Mouse (Mus musculus) ES-Bruce4 (cell line): ENCODE data around the gene Adamts7. TPM values are rescaled to one million over a fixed set of nuclear protein-coding genes. Genes with fewer than 3 reads are reported as not detected.

Source experiments
- H3K27ac ChIP-seq: 2 replicates; pipeline ENCODE4 v1.5.1; 2012; ENCODE audit warnings: low read length, inconsistent platforms; ENCODE audit not compliant: insufficient read depth
- H3K27me3 ChIP-seq: 2 replicates; pipeline ENCODE4 v1.6.1; 2012; ENCODE audit warnings: mild to moderate bottlenecking, low read length, inconsistent platforms; ENCODE audit not compliant: control insufficient read depth, poor library complexity, insufficient read depth, severe bottlenecking
- H3K36me3 ChIP-seq: 2 replicates; pipeline ENCODE4 v1.6.1; 2012; ENCODE audit warnings: inconsistent platforms, mild to moderate bottlenecking, low read length, moderate library complexity; ENCODE audit not compliant: control insufficient read depth, poor library complexity, insufficient read depth, severe bottlenecking
- H3K4me1 ChIP-seq: one replicate; pipeline ENCODE4 v1.8.1; 2011; ENCODE audit warnings: low read length; ENCODE audit not compliant: control insufficient read depth, insufficient read depth
- H3K4me3 ChIP-seq: 2 replicates; pipeline ENCODE4 v1.5.1; 2011; ENCODE audit warnings: low read depth, mild to moderate bottlenecking, low read length
- H3K9ac ChIP-seq: 2 replicates; pipeline ENCODE4 v1.6.1; 2012; ENCODE audit warnings: low read depth, mild to moderate bottlenecking, inconsistent platforms; ENCODE audit not compliant: poor library complexity, severe bottlenecking
- H3K9me3 ChIP-seq: replicated peaks from 2 replicates; pipeline ENCODE4 v1.6.1; 2012; ENCODE audit warnings: mild to moderate bottlenecking, low read length, inconsistent platforms; ENCODE audit not compliant: control insufficient read depth, poor library complexity, insufficient read depth, severe bottlenecking
- CTCF ChIP-seq: IDR thresholded peaks from one replicate; pipeline ENCODE4 v1.8.1; 2011; ENCODE audit warnings: low read depth, low read length
- EP300 ChIP-seq: IDR thresholded peaks from 2 replicates; pipeline ENCODE4 v1.6.1; 2011; ENCODE audit warnings: low read depth, low read length; ENCODE audit not compliant: insufficient read depth
- POLR2A ChIP-seq: IDR thresholded peaks from one replicate; pipeline ENCODE4 v1.8.1; 2011; ENCODE audit warnings: low read length; ENCODE audit not compliant: insufficient read depth
- polyA plus RNA-seq: library from polyadenylated mRNA; stranded (reverse); fragments of >200 nt; gene quantifications from 2 replicates; pipeline ENCODE4 v1.2.4, GENCODE M21; 2011; ENCODE audit warnings: low read depth; ENCODE audit not compliant: missing spikeins, insufficient read depth, insufficient read length

Adamts7 gene
- polyA plus RNA-seq, 1 experiment = 4.2 TPM

DNA sequence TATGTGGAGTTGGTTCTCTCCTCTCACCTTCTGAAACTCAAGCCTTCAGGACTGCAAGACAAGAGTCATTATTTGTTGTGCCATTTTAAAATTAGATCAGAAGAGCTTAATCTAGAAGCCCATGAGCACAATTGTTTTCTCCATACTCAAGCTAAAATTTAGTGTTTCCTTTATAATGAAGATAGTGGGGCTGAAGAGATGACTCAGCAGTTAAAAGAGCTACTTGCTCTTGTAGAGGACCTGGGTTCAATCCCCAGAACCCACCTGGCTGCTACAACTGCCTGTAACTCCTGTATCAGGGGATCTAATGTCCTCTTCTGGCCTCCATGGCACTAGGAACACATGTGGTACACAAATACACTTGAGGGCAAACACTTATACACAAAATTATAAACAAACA is 45.6 kb upstream of the Adamts7 start:
- TF ChIP-seq EP300 = no peak
- TF ChIP-seq POLR2A = no peak
- TF ChIP-seq CTCF = no peak

DNA sequence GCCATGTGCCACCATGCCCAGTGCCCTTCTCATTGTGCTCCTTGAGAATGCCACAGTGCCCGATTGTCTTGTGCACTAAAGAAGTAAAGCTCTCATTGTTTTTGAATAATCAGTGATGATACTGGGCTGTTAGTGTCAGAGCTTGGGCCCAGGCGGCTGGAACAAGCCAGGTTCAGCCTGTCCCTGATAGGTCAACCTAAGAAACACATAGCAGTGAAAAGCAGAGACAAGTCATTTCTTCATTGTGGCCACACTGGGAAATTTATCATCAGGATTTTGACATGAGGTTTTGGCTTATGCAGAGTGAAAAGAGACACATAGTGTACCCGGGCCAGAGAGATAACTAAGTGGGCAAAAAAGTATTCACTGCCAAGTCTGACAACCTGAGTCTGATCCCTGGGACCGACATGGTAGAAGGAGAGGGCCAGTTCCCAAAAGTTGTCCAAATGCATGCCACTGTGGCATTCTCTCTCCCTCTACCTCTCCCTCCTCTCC is 40.6 kb upstream of the Adamts7 start:
- H3K4me1 ChIP-seq = no peaks in the 10 kb centered on the region
- H3K9ac ChIP-seq = no peak overlapping the region
- no peaks in the 10 kb centered on the region for H3K9me3 ChIP-seq
- no peaks in the 10 kb centered on the region for H3K27me3 ChIP-seq
- TF ChIP-seq CTCF (no peak), EP300 (no peak), POLR2A (no peak)
- H3K4me3 ChIP-seq = no peak overlapping the region
- H3K27ac ChIP-seq = no peak overlapping the region
- no peaks in the 10 kb centered on the region for H3K36me3 ChIP-seq

More for the DNA sequence above, 45.6 kb upstream of the Adamts7 start:
- Histone ChIP-seq H3K36me3 (no peaks in the 10 kb centered on the region), H3K4me3 (no peak overlapping the region), H3K4me1 (no peaks in the 10 kb centered on the region), H3K27ac (no peak overlapping the region), H3K9me3 (no peaks in the 10 kb centered on the region), H3K9ac (no peak overlapping the region), H3K27me3 (no peaks in the 10 kb centered on the region)

DNA sequence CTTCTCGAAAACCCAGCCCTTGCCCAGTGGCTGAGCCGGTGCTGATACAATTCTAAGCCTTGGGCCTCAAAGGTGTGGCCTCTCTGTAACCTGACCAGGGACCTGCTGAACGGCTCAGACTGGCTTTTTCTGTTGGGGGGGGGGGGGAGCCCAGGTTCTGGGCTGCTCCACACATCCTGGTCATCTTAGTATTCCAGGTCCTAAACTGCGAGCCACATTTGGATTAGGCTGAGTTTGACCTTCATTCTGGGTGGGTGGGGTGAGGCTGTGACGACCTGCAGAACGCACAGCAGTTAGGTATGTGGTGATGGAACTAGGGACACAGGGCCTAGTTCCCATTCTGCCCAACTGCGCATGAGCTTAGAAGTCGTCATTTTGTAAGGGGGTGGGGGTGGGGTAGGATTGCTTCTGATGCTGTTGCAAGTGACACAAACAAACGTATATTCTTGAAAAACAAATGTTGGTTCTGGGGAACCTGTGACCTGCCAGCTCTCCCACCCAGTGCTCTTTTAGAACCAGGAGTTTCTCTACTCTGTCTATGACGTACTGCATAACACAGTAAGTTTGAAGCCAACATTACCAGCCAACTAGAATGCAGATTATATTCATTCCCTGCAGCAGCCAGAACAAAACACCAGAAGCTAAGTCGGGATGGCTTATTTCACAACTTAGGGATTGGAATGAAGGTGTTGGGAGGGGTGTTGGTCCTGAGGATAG is 38.6 kb upstream of the Adamts7 start:
- peak overlapping the region; percentile 50 for H3K4me3 ChIP-seq
- no peaks in the 10 kb centered on the region for H3K27me3 ChIP-seq
- H3K9me3 ChIP-seq = no peaks in the 10 kb centered on the region
- H3K4me1 ChIP-seq = no peaks in the 10 kb centered on the region
- no peaks in the 10 kb centered on the region for H3K36me3 ChIP-seq
- H3K27ac ChIP-seq = peak overlapping the region; percentile 19
- 0 out of 2 replicates have a peak, but pooled peaks have one; percentile 34 for TF ChIP-seq EP300
- no peak for TF ChIP-seq CTCF
- no peak for TF ChIP-seq POLR2A
- 0 out of 2 replicates have a peak overlapping the region, but pooled peaks have one; percentile 42 for H3K9ac ChIP-seq

DNA sequence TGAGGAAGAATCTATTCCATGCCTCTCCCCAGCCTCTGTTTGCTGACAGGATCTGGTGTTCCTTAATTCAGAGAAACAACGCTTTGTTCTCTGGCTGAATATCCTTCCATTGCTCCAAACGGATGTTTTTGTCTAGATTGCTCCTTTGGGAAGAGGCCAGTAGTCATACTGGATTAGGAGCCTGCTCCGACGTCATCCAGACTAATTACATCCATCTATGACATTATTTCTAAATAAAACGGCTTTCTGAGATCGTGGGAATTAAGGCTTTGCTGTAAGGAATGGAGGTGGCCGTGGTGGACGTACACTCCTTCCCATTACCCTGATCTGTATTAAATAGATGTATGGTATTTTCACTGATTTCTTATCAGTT is 38.0 kb upstream of the Adamts7 start:
- Histone ChIP-seq H3K27me3 (no peaks in the 10 kb centered on the region), H3K36me3 (no peaks in the 10 kb centered on the region), H3K9me3 (no peaks in the 10 kb centered on the region), H3K27ac (peak overlapping the region; percentile 19), H3K9ac (0 out of 2 replicates have a peak overlapping the region, but pooled peaks have one; percentile 42), H3K4me1 (no peaks in the 10 kb centered on the region), H3K4me3 (peak overlapping the region; percentile 26; the same call in 1 of the 2 replicates)
- no peak for TF ChIP-seq EP300
- no peak for TF ChIP-seq CTCF
- TF ChIP-seq POLR2A = no peak

DNA sequence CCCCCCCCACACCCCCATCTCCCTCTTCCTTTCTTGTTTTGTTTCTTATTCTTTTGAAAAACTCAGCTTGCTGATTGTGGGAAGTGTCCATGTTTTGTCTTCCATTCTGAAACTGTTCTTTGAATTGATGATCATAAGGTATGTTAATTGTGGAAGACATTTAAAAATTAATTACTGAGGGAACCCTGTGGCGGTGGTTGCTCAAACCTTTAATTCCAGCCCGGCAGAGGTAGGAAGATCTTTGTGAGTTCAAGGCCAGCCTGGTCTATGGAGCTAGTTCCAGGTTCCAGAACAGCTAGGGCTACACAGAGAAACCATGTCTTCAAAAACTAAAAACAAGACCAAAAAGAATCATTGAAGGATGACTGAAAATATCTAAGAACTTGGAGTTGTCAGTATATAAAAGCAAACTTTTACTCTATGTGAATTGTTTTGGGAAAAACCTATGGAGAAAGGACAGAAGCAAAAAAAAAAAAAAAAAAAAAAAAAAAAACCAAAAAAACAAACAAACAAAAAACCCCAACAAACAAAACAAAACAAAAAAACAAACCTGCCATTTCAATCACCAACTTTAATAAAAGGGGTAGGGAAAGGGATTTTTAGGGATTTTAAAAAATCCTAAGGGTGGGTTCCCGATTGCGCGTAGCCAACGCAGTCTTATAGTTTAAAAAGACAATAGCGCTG is 37.3 kb upstream of the Adamts7 start:
- no peak overlapping the region for H3K4me3 ChIP-seq
- no peaks in the 10 kb centered on the region for H3K36me3 ChIP-seq
- peak overlapping the region; percentile 74; the same call in 1 of the 2 replicates for H3K9ac ChIP-seq
- TF ChIP-seq CTCF (no peak), EP300 (no peak), POLR2A (no peak)
- H3K4me1 ChIP-seq = no peaks in the 10 kb centered on the region
- H3K27me3 ChIP-seq = no peaks in the 10 kb centered on the region
- 0 out of 2 replicates have a peak overlapping the region, but pooled peaks have one; percentile 17 for H3K27ac ChIP-seq
- H3K9me3 ChIP-seq = no peaks in the 10 kb centered on the region

DNA sequence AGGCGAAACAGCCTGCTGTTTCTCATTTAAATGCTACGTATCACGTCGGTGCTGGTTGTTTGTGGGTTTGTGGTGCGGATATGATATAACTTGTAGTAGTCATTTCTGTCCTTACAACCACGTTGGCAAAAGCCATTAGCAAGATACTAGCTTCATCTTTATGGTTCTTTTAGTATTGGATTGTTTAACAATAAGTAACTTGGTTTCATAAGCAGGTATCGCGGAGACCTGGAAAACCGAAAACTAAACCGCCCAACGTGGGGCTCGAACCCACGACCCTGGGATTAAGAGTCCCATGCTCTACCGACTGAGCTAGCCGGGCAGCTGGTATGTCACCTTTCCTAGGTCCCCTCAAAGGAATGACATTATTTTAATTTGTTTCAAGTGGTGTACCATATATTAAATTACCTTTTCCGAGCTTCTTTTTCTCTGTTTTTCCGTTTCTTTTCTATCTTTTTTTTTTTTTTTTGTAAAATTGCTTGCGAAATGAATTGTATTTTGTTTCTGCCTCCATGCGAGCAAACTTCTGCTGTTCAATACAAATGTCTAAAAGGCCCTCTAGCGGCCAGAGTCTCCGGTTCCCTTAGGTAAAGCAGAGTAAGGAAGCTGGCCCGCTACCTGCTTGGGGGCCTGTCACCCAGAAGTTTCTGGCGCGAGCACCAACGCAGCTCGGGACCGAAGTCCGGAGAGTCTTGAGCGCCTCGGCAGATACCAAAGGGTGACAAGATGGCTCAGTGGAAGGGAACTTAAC is 36.4 kb upstream of the Adamts7 start:
- H3K9me3 ChIP-seq = no peaks in the 10 kb centered on the region
- no peaks in the 10 kb centered on the region for H3K36me3 ChIP-seq
- 0 out of 2 replicates have a peak overlapping the region, but pooled peaks have one; percentile 17 for H3K27ac ChIP-seq
- no peaks in the 10 kb centered on the region for H3K27me3 ChIP-seq
- H3K4me1 ChIP-seq = no peaks in the 10 kb centered on the region
- peak overlapping the region; percentile 74; the same call in 1 of the 2 replicates for H3K9ac ChIP-seq
- H3K4me3 ChIP-seq = peak overlapping the region; percentile 62
- no peak for TF ChIP-seq POLR2A
- no peak for TF ChIP-seq CTCF
- 0 out of 2 replicates have a peak, but pooled peaks have one; percentile 49 for TF ChIP-seq EP300
